Mouse (Mus musculus): ENCODE measurements around the gene BC055324. TPM values are rescaled to one million over a fixed set of nuclear protein-coding genes. Genes with fewer than 3 reads are reported as not detected.

The BC055324 gene
- polyA plus RNA-seq, 2 experiments = 19.6 to 21.1 TPM

DNA sequence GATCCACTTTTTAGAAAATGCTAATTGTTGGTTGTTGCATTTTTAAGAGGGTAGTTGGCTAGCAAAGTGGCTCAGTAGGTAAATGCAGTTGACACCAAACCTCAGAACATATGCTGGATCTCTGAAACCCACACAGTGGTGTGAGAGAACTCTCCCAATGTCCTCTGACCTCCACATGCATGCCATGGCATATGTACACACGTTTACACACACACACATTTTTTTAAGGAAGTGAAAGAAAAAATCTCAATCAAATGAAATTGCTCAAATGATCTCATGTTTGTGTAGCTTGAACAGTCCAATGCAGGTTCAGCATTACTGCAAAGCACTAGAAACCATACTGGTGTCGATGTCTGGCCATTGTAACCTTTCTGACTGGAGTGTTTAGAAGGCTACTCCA, 95.0 kb downstream of the BC055324 start:
- no peak overlapping the region for H3K27ac ChIP-seq (replicated peaks; ENCODE audit: low read depth, low read length)
- DNase-seq (ENCODE audit: low spot score) = no peak
- no peak overlapping the region for H3K4me3 ChIP-seq (replicated peaks; ENCODE audit: low read length)
- peaks cover 24% of the 10 kb centered on the region for H3K4me1 ChIP-seq (ENCODE audit: control insufficient read depth, insufficient read depth, low read length)
- WGBS = 82% methylated on average over 2 of the region's 2 CpGs
- H3K9ac ChIP-seq (ENCODE audit: low read depth, low read length, severe bottlenecking) = no peak overlapping the region
- H3K36me3 ChIP-seq (ENCODE audit: control insufficient read depth, insufficient read depth, low read length) = no peaks in the 10 kb centered on the region
- TF ChIP-seq POLR2A (IDR thresholded peaks at IDR 0.05; ENCODE audit: borderline replicate concordance, extremely low read depth, insufficient read depth, insufficient read length) = no peak
- H3K27me3 ChIP-seq (ENCODE audit: control insufficient read depth, insufficient read depth, low read length) = no peaks in the 10 kb centered on the region
- H3K9me3 ChIP-seq (ENCODE audit: control insufficient read depth, low read length) = no peaks in the 10 kb centered on the region
- ATAC-seq (ENCODE audit: low FRiP score, low read depth) = no peak
- no peak overlapping the region for H3K4me2 ChIP-seq (replicated peaks; ENCODE audit: low read depth, low read length, severe bottlenecking)

DNA sequence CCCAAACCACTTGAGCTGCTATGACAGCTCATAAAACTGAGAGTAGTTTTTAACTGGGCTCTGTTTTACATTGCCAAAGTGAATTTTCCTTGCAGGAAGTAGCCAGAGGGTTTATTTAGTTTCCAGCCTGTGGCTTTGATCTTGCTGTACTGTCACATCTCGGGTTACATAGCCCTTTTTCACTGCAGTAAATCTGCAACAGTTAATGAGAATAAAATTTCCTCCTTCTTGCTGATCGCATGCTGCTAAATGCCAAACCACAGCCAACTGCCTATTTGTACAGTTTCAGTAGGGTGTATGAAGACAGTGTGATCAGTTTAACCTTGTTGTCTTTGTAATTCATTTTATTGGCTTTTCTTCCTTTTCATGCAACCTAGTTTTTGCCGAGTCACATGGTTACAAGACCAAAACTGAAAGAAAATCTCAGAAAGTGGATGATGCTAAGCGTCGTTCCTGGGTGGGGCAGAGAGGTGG, 96.3 kb downstream of the BC055324 start:
- Histone ChIP-seq H3K27me3 (ENCODE audit: control insufficient read depth, insufficient read depth, low read length) (no peaks in the 10 kb centered on the region), H3K36me3 (ENCODE audit: control insufficient read depth, insufficient read depth, low read length) (no peaks in the 10 kb centered on the region), H3K4me1 (ENCODE audit: control insufficient read depth, insufficient read depth, low read length) (peaks cover 26% of the 10 kb centered on the region), H3K4me2 (replicated peaks; ENCODE audit: low read depth, low read length, severe bottlenecking) (0 out of 2 replicates have a peak overlapping the region, but pooled peaks have one; percentile 2), H3K27ac (replicated peaks; ENCODE audit: low read depth, low read length) (no peak overlapping the region), H3K9me3 (ENCODE audit: control insufficient read depth, low read length) (no peaks in the 10 kb centered on the region), H3K9ac (ENCODE audit: low read depth, low read length, severe bottlenecking) (no peak overlapping the region), H3K4me3 (replicated peaks; ENCODE audit: low read length) (no peak overlapping the region)
- no peak for TF ChIP-seq POLR2A (IDR thresholded peaks at IDR 0.05; ENCODE audit: borderline replicate concordance, extremely low read depth, insufficient read depth, insufficient read length)
- WGBS = 11% methylated on average over 5 of the region's 5 CpGs
- peak; percentile 78 for DNase-seq (ENCODE audit: low spot score)
- peak; percentile 83 for ATAC-seq (ENCODE audit: low FRiP score, low read depth)

Other genes starting within 250 kb of the BC055324 start
- 24.9 and 28.2 TPM in 2 replicates for gene Kifap3, start 215.2 kb downstream of the BC055324 start, polyA plus RNA-seq (2012; rRNA removed)
- 46.3 and 54.1 TPM in 2 replicates for gene Kifap3, start 215.2 kb downstream of the BC055324 start, polyA plus RNA-seq (2014; fragmentation: Nextera tagmentation; extraction: Ambion mirVana)
- 15.3 and 16.6 TPM in 2 replicates for gene Scyl3, start 65.7 kb downstream of the BC055324 start, polyA plus RNA-seq (2012; rRNA removed)
- gene Scyl3, start 65.7 kb downstream of the BC055324 start, polyA plus RNA-seq (2014; fragmentation: Nextera tagmentation; extraction: Ambion mirVana) = 20.8 and 22.5 TPM in 2 replicates
- gene Mettl18, start 93 bp upstream of the BC055324 start, polyA plus RNA-seq (2012; rRNA removed) = 2.8 and 4.6 TPM in 2 replicates
- gene Mettl18, start 93 bp upstream of the BC055324 start, polyA plus RNA-seq (2014; fragmentation: Nextera tagmentation; extraction: Ambion mirVana) = 9.5 and 9.6 TPM in 2 replicates
- 0.12 and 0.14 TPM in 2 replicates for gene Sele, start 53.4 kb upstream of the BC055324 start, polyA plus RNA-seq (2012; rRNA removed)
- gene Sele, start 53.4 kb upstream of the BC055324 start, polyA plus RNA-seq (2014; fragmentation: Nextera tagmentation; extraction: Ambion mirVana) = 0.15 TPM in 1 of 2 replicates, not detected in the other
- gene Sell, start 67.2 kb upstream of the BC055324 start, polyA plus RNA-seq (2012; rRNA removed) = 0.09 and 0.22 TPM in 2 replicates
- gene Sell, start 67.2 kb upstream of the BC055324 start, polyA plus RNA-seq (2014; fragmentation: Nextera tagmentation; extraction: Ambion mirVana) = 0.21 and 0.62 TPM in 2 replicates
- 0.15 and 0.24 TPM in 2 replicates for gene Selp, start 120.5 kb upstream of the BC055324 start, polyA plus RNA-seq (2012; rRNA removed)
- gene Selp, start 120.5 kb upstream of the BC055324 start, polyA plus RNA-seq (2014; fragmentation: Nextera tagmentation; extraction: Ambion mirVana) = 0.14 TPM in 1 of 2 replicates, not detected in the other
- gene F5, start 157.0 kb upstream of the BC055324 start, polyA plus RNA-seq (2012; rRNA removed) = 0.39 and 0.40 TPM in 2 replicates
- gene F5, start 157.0 kb upstream of the BC055324 start, polyA plus RNA-seq (2014; fragmentation: Nextera tagmentation; extraction: Ambion mirVana) = 0.29 and 0.34 TPM in 2 replicates

Data from limb, embryonic 14.5 days (tissue).